Mouse (Mus musculus) lung, postnatal 0 days (tissue): Measurements from ENCODE around the gene Car3. TPM values are rescaled to one million over a fixed set of nuclear protein-coding genes. Genes with fewer than 3 reads are reported as not detected.

Source experiments
- ATAC-seq: fragments of 200-750 bp; cut with Nextera tagmentation; 2 replicates; pipeline ENCODE4 v1.8.0; 2017; ENCODE audit warnings: moderate library complexity
- DNase-seq: peaks from one replicate; pipeline ENCODE4 v3.0.0-alpha.2; 2016; ENCODE audit warnings: low spot score
- H3K27ac ChIP-seq: fragments of 300-500 bp; sonication (generic); 2 replicates; pipeline ENCODE4 v1.5.1; 2014; ENCODE audit warnings: antibody characterized with exemption, mild to moderate bottlenecking, low read length, mixed read lengths
- H3K27me3 ChIP-seq: fragments of 300-500 bp; sonication (generic); replicated peaks from 2 replicates; pipeline ENCODE4 v1.6.1; 2014; ENCODE audit warnings: low read length, mixed read lengths; ENCODE audit not compliant: insufficient read depth
- H3K36me3 ChIP-seq: fragments of 300-500 bp; sonication (generic); 2 replicates; pipeline ENCODE4 v1.6.1; 2014; ENCODE audit warnings: low read length, mixed read lengths; ENCODE audit not compliant: insufficient read depth
- H3K4me1 ChIP-seq: fragments of 300-500 bp; sonication (generic); 2 replicates; pipeline ENCODE4 v1.6.1; 2014; ENCODE audit warnings: antibody characterized with exemption, low read depth, low read length, mixed read lengths; ENCODE audit not compliant: insufficient read depth
- H3K4me2 ChIP-seq: fragments of 300-500 bp; sonication (generic); replicated peaks from 2 replicates; pipeline ENCODE4 v1.6.1; 2014; ENCODE audit warnings: low read depth, mild to moderate bottlenecking, low read length, moderate library complexity, mixed read lengths
- H3K4me3 ChIP-seq: fragments of 300-500 bp; sonication (generic); 2 replicates; pipeline ENCODE4 v1.5.1; 2014; ENCODE audit warnings: low read depth, low read length
- H3K9ac ChIP-seq: fragments of 300-500 bp; sonication (generic); replicated peaks from 2 replicates; pipeline ENCODE4 v1.6.1; 2014; ENCODE audit warnings: low read depth, mild to moderate bottlenecking
- H3K9me3 ChIP-seq: fragments of 300-500 bp; sonication (generic); 2 replicates; pipeline ENCODE4 v1.6.1; 2016; ENCODE audit warnings: low read length, mixed read lengths
- CTCF ChIP-seq: IDR thresholded peaks from 2 replicates; pipeline ENCODE4 v1.5.1; 2016; ENCODE audit warnings: antibody characterized with exemption, mild to moderate bottlenecking
- EP300 ChIP-seq: IDR thresholded peaks from 2 replicates; pipeline ENCODE4 v1.6.1; 2016; ENCODE audit warnings: antibody characterized with exemption, mild to moderate bottlenecking, control low read depth
- WGBS: fragments of 180-500 bp; shearing (Covaris S2); extraction: QIAGEN DNeasy Blood & Tissue Kit; methylation state at CpG from one replicate; pipeline ENCODE4 v1.1.7; 2014; 5-methylcytosine and 5-hydroxymethylcytosine counted together
- polyA plus RNA-seq: library from polyadenylated mRNA; unstranded; fragments of >200 nt; fragmentation: Nextera tagmentation; extraction: Ambion mirVana; gene quantifications from 2 replicates; pipeline ENCODE4 v1.2.1, GENCODE M21; 2015

Car3 gene
- polyA plus RNA-seq, 1 experiment from 2014 or later, result 0.14 TPM

DNA sequence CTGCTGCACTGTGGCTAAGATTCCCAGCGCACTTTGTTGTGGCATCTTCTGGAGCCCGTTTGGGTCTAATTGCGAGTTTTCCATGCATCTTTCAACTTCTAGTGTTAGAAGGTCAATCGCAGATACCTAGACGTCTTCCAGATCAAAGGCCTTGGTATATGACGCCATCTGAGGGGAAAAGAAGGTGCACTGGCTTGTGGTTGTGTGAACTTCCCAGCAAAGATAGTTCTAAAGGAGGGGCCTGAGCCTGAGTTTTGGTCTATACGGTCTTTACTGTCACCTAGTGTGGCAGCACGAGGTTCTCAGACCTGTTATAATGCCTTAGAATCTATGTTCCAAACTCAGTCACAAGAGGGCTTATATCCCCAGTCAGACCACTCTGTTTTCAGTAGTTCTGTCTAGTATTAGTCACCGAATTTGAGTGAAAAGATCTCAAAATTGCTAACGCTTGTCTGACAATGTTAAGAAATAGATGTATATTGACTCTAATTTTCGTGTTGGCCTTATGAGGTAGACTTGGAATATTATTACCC lies 23.9 kb downstream of the Car3 start:
- no peak for TF ChIP-seq EP300
- peak; percentile 28; the same call in 1 of the 2 replicates for TF ChIP-seq CTCF
- DNase-seq (peak; percentile 41), ATAC-seq (no peak)
- Histone ChIP-seq H3K27me3 (no peaks in the 10 kb centered on the region), H3K36me3 (no peaks in the 10 kb centered on the region), H3K4me2 (peak overlapping the region; percentile 78), H3K9me3 (no peaks in the 10 kb centered on the region), H3K27ac (peak overlapping the region; percentile 90), H3K4me3 (peak overlapping the region; percentile 94), H3K4me1 (peaks cover 9% of the 10 kb centered on the region), H3K9ac (peak overlapping the region; percentile 82)
- WGBS, result 7% methylated on average over 11 of the region's 11 CpGs

DNA sequence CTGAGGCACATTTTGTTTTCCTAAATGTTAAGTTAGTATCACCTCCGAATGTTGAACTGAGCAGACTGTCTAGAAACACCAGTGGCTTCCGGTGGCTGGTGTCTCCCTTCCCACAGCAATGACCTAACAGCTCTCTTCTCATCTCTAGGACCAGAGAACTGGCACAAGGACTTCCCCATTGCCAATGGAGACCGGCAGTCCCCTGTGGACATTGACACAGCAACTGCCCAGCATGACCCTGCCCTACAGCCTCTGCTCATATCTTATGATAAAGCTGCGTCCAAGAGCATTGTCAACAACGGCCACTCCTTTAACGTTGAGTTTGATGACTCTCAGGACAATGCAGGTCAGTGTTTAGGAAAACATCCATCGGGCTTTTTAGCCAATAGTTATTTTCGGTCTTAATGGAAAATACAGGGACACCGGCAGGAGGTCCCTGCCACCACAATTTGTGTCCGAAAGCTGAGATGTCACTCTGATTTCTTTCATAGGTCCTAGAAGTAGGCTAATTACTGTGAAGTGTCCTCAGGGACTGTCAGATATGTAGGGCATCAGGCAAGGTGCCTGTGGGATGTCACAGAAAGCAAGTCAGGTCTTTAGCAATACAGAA lies 24.5 kb downstream of the Car3 start:
- H3K4me3 ChIP-seq, result peak overlapping the region; percentile 94
- H3K4me1 ChIP-seq, result peaks cover 9% of the 10 kb centered on the region
- WGBS, result 18% methylated on average over 10 of the region's 10 CpGs
- H3K9ac ChIP-seq, result peak overlapping the region; percentile 82
- ATAC-seq (peak; percentile 7; the same call in 1 of the 2 replicates), DNase-seq (peak; percentile 60)
- no peak for TF ChIP-seq EP300
- no peak for TF ChIP-seq CTCF
- H3K4me2 ChIP-seq, result peak overlapping the region; percentile 78
- no peaks in the 10 kb centered on the region for H3K36me3 ChIP-seq
- H3K27ac ChIP-seq, result peak overlapping the region; percentile 90
- no peaks in the 10 kb centered on the region for H3K27me3 ChIP-seq
- no peaks in the 10 kb centered on the region for H3K9me3 ChIP-seq

DNA sequence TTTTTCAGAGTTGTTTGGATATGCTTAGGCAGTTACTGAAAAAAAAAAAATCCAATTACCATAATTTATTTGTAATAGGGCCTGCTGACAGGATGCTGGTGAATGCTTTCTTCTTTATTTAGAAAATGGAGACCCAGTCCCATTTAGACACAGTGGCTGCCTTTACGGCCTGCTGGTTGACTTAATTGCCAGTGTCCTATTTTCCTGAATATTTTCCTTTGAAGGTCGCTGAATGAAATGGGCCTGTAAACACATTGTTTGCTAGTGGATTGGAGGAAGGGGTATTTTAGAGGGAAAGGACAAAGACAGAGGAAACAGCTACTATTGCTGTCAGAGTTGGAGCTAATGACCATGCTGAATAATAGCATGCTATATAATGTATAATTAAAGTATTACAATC lies 25.2 kb downstream of the Car3 start:
- Histone ChIP-seq H3K9ac (no peak overlapping the region), H3K27me3 (no peaks in the 10 kb centered on the region), H3K4me2 (peak overlapping the region; percentile 78; the same call in 1 of the 2 replicates), H3K4me3 (peak overlapping the region; percentile 94; the same call in 1 of the 2 replicates), H3K27ac (peak overlapping the region; percentile 71; the same call in 1 of the 2 replicates), H3K36me3 (no peaks in the 10 kb centered on the region), H3K4me1 (peaks cover 12% of the 10 kb centered on the region), H3K9me3 (no peaks in the 10 kb centered on the region)
- ATAC-seq, result no peak
- WGBS, result 41% methylated on average over 2 of the region's 2 CpGs
- no peak for DNase-seq
- TF ChIP-seq EP300 (no peak), CTCF (no peak)

DNA sequence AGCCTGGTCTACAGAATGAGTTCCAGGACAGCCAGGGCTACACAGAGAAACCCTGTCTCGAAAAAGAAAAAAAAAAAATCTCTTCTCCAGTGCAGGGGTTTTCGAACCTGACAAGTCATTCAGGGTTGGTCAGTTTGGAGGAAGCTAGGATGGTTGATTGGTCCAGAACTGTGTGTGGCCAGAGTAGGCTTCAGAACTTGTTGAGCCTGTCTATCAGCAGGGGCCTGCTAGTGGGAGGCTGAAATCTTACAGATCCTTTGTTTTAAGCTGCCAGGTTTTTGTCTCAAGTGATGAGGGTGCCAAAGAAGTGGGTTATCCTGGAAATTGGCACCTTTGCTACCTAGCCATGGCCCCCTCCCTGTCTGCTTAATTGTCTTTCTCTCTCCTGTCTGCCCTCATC lies 25.8 kb downstream of the Car3 start:
- DNase-seq, result peak; percentile 37
- Histone ChIP-seq H3K27ac (peak overlapping the region; percentile 71), H3K9ac (0 out of 2 replicates have a peak overlapping the region, but pooled peaks have one; percentile 1), H3K4me2 (peak overlapping the region; percentile 78), H3K27me3 (no peaks in the 10 kb centered on the region), H3K36me3 (no peaks in the 10 kb centered on the region), H3K4me1 (peaks cover 12% of the 10 kb centered on the region), H3K4me3 (peak overlapping the region; percentile 30; the same call in 1 of the 2 replicates), H3K9me3 (no peaks in the 10 kb centered on the region)
- WGBS, result 23% methylated on average over 2 of the region's 2 CpGs
- no peak for ATAC-seq
- TF ChIP-seq EP300, result no peak

DNA sequence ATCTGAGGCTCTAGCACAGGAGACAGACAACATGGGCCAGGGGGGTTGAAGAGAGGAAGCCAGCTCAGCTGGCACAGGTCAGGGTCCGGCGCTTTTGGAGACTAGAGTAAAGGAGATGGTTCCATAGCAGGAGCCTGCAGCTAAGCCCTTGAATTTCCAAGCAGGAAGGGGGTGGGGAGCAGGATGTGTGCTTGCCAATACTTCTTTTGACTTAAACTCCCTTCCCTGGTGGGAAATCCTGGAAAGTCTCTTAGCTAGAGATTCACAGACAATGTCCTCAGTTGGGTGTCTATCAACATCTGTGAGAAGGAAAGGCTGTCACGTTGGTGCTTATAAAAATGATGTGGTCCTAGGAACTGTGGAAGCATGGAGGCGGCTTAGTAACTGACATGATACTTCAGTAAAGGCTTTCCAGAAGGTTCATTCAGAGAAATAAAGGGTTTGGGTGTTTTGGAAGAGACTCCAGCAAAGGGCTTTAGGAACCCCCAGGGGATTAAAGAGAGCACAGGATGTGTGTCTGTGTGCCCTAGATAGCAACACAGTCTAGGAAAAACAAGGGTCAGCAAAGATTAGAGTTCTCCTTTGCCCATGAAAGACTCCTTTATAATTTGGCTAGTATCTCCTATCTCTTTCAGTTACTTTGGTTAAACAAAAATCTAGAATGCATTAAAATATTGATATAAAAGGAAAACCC lies 26.6 kb downstream of the Car3 start:
- WGBS, result 15% methylated on average over 4 of the region's 4 CpGs
- peak overlapping the region; percentile 30 for H3K4me3 ChIP-seq
- ATAC-seq (no peak), DNase-seq (peak; percentile 70)
- peak overlapping the region; percentile 78 for H3K4me2 ChIP-seq
- no peaks in the 10 kb centered on the region for H3K36me3 ChIP-seq
- H3K27ac ChIP-seq, result peak overlapping the region; percentile 71
- H3K9me3 ChIP-seq, result no peaks in the 10 kb centered on the region
- TF ChIP-seq CTCF (no peak), EP300 (no peak)
- H3K4me1 ChIP-seq, result peaks cover 12% of the 10 kb centered on the region
- no peaks in the 10 kb centered on the region for H3K27me3 ChIP-seq
- 0 out of 2 replicates have a peak overlapping the region, but pooled peaks have one; percentile 1 for H3K9ac ChIP-seq

DNA sequence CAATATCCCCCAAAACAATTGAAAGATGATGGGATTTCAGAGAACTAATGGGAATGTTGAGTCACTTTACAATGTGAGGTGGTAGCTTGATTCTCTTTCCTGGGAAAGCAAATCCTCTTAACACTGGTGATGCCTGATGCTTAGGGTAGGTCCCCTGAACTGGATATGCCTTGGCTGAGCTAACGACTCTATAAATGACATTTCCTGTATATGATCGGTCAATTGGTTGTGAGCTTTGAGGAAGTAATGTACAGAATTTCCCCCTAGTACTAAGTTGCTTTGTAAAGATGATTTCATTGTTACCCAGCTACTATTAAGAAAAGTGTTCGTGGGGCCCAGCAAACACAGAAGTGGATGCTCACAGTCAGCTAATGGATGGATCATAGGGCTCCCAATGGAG lies 29.7 kb downstream of the Car3 start:
- Histone ChIP-seq H3K27me3 (no peaks in the 10 kb centered on the region), H3K9me3 (no peaks in the 10 kb centered on the region), H3K27ac (no peak overlapping the region), H3K4me1 (peaks cover 8% of the 10 kb centered on the region; the same call in 1 of the 2 replicates), H3K36me3 (peaks cover 5% of the 10 kb centered on the region; the same call in 1 of the 2 replicates), H3K4me3 (no peak overlapping the region), H3K9ac (no peak overlapping the region), H3K4me2 (0 out of 2 replicates have a peak overlapping the region, but pooled peaks have one; percentile 25)
- TF ChIP-seq EP300 (no peak), CTCF (no peak)
- no peak for DNase-seq
- ATAC-seq, result no peak
- WGBS, result 51% methylated on average over 3 of the region's 3 CpGs
